Mouse (Mus musculus): ENCODE measurements around the gene Defb45. TPM values are rescaled to one million over a fixed set of nuclear protein-coding genes. Genes with fewer than 3 reads are reported as not detected.
A peak's percentile ranks its signal among the peaks of the same experiment; 100 is the strongest.

The Defb45 gene
- polyA plus RNA-seq, 1 experiment from 2014 or later, result not detected

- Histone ChIP-seq H3K27me3 (peaks cover 47% of the 10 kb centered on the region), H3K27ac (no peak within 1 kb of the TSS)
- peak; percentile 68; the same call in 1 of the 2 replicates for ATAC-seq (ENCODE audit: insufficient number of reproducible peaks, insufficient read depth, low FRiP score, low TSS enrichment)
Observed at GRCm38 (mm10) chr2:152626774-152627591, 27.8 kb upstream of the Defb45 start, which contains the start of gene Rem1. TSS of gene Rem1 (plus strand) at chr2:152626951.

GRCm38 (mm10) chr2:152625256-152625655 is 26.1 kb upstream of the Defb45 start:
- ATAC-seq (ENCODE audit: insufficient number of reproducible peaks, insufficient read depth, low FRiP score, low TSS enrichment), result no peak
- Histone ChIP-seq H3K27me3 (peaks cover 47% of the 10 kb centered on the region), H3K27ac (no peak overlapping the region), H3K9me3 (no peaks in the 10 kb centered on the region), H3K36me3 (no peaks in the 10 kb centered on the region), H3K4me1 (peaks cover 11% of the 10 kb centered on the region; the same call in 1 of the 2 replicates), H3K4me3 (no peak overlapping the region), H3K9ac (no peak overlapping the region), H3K4me2 (replicated peaks) (no peak overlapping the region)
- WGBS, result 11% methylated on average over 1 of the region's 1 CpGs

More at GRCm38 (mm10) chr2:152626774-152627591, 27.8 kb upstream of the Defb45 start, which contains the start of gene Rem1:
- Histone ChIP-seq H3K9me3 (no peaks in the 10 kb centered on the region), H3K9ac (peak within 1 kb of the TSS; percentile 36), H3K4me1 (peaks cover 11% of the 10 kb centered on the region; the same call in 1 of the 2 replicates), H3K4me2 (replicated peaks) (peak within 1 kb of the TSS; percentile 78), H3K4me3 (peak within 1 kb of the TSS; percentile 42), H3K36me3 (no peaks in the 10 kb centered on the region)
- WGBS, result 2% methylated on average over 58 of the region's 59 CpGs

GRCm38 (mm10) chr2:152624566-152624965 is 25.4 kb upstream of the Defb45 start:
- 89% methylated on average over 2 of the region's 2 CpGs for WGBS
- H3K27ac ChIP-seq, result no peak overlapping the region
- no peak for ATAC-seq (ENCODE audit: insufficient number of reproducible peaks, insufficient read depth, low FRiP score, low TSS enrichment)
- H3K36me3 ChIP-seq, result no peaks in the 10 kb centered on the region
- no peaks in the 10 kb centered on the region for H3K9me3 ChIP-seq
- H3K4me1 ChIP-seq, result peaks cover 11% of the 10 kb centered on the region; the same call in 1 of the 2 replicates
- H3K9ac ChIP-seq, result no peak overlapping the region
- no peak overlapping the region for H3K4me3 ChIP-seq
- H3K27me3 ChIP-seq, result peaks cover 46% of the 10 kb centered on the region
- no peak overlapping the region for H3K4me2 ChIP-seq (replicated peaks)

GRCm38 (mm10) chr2:152622953-152623352 is 23.8 kb upstream of the Defb45 start, which contains the start of gene Defb25:
TSS of gene Defb25 (minus strand) at chr2:152623053.
- no peak for ATAC-seq (ENCODE audit: insufficient number of reproducible peaks, insufficient read depth, low FRiP score, low TSS enrichment)
- peaks cover 11% of the 10 kb centered on the region; the same call in 1 of the 2 replicates for H3K4me1 ChIP-seq
- H3K27ac ChIP-seq, result no peak within 1 kb of the TSS
- H3K9ac ChIP-seq, result no peak within 1 kb of the TSS
- no peaks in the 10 kb centered on the region for H3K9me3 ChIP-seq
- WGBS, result 84% methylated on average over 7 of the region's 7 CpGs
- no peak within 1 kb of the TSS for H3K4me2 ChIP-seq (replicated peaks)
- H3K4me3 ChIP-seq, result no peak within 1 kb of the TSS
- H3K27me3 ChIP-seq, result peaks cover 29% of the 10 kb centered on the region
- H3K36me3 ChIP-seq, result no peaks in the 10 kb centered on the region

GRCm38 (mm10) chr2:152622151-152622550 is 23.0 kb upstream of the Defb45 start:
- 86% methylated on average over 13 of the region's 13 CpGs for WGBS

GRCm38 (mm10) chr2:152620367-152621134 is 21.4 kb upstream of the Defb45 start:
- no peak overlapping the region for H3K4me3 ChIP-seq
- ATAC-seq (ENCODE audit: insufficient number of reproducible peaks, insufficient read depth, low FRiP score, low TSS enrichment), result no peak
- no peaks in the 10 kb centered on the region for H3K36me3 ChIP-seq
- H3K27me3 ChIP-seq, result peaks cover 5% of the 10 kb centered on the region; the same call in 1 of the 2 replicates
- H3K9me3 ChIP-seq, result no peaks in the 10 kb centered on the region
- WGBS, result 63% methylated on average over 9 of the region's 9 CpGs
- H3K27ac ChIP-seq, result no peak overlapping the region
- H3K4me1 ChIP-seq, result no peaks in the 10 kb centered on the region
- H3K9ac ChIP-seq, result no peak overlapping the region
- H3K4me2 ChIP-seq (replicated peaks), result no peak overlapping the region

More at GRCm38 (mm10) chr2:152622151-152622550, 23.0 kb upstream of the Defb45 start:
- Histone ChIP-seq H3K27ac (no peak overlapping the region), H3K9ac (no peak overlapping the region), H3K4me1 (peaks cover 8% of the 10 kb centered on the region; the same call in 1 of the 2 replicates), H3K36me3 (no peaks in the 10 kb centered on the region), H3K4me3 (no peak overlapping the region), H3K27me3 (peaks cover 21% of the 10 kb centered on the region), H3K9me3 (no peaks in the 10 kb centered on the region), H3K4me2 (replicated peaks) (no peak overlapping the region)
- no peak for ATAC-seq (ENCODE audit: insufficient number of reproducible peaks, insufficient read depth, low FRiP score, low TSS enrichment)

GRCm38 (mm10) chr2:152617374-152617773 is 18.2 kb upstream of the Defb45 start:
- H3K9ac ChIP-seq, result no peak overlapping the region
- no peak overlapping the region for H3K4me2 ChIP-seq (replicated peaks)
- 58% methylated on average over 5 of the region's 5 CpGs for WGBS
- H3K36me3 ChIP-seq, result no peaks in the 10 kb centered on the region
- H3K27me3 ChIP-seq, result no peaks in the 10 kb centered on the region
- no peaks in the 10 kb centered on the region for H3K4me1 ChIP-seq
- ATAC-seq (ENCODE audit: insufficient number of reproducible peaks, insufficient read depth, low FRiP score, low TSS enrichment), result no peak
- H3K27ac ChIP-seq, result no peak overlapping the region
- H3K4me3 ChIP-seq, result no peak overlapping the region
- H3K9me3 ChIP-seq, result no peaks in the 10 kb centered on the region

GRCm38 (mm10) chr2:152616470-152616869 is 17.3 kb upstream of the Defb45 start:
- no peak overlapping the region for H3K9ac ChIP-seq
- WGBS, result 67% methylated on average over 6 of the region's 6 CpGs
- no peak for ATAC-seq (ENCODE audit: insufficient number of reproducible peaks, insufficient read depth, low FRiP score, low TSS enrichment)

GRCm38 (mm10) chr2:152615563-152615962 is 16.4 kb upstream of the Defb45 start:
- 10% methylated on average over 7 of the region's 7 CpGs for WGBS
- Histone ChIP-seq H3K9me3 (no peaks in the 10 kb centered on the region), H3K4me3 (no peak overlapping the region), H3K36me3 (no peaks in the 10 kb centered on the region), H3K4me2 (replicated peaks) (no peak overlapping the region), H3K27me3 (no peaks in the 10 kb centered on the region), H3K9ac (no peak overlapping the region), H3K4me1 (no peaks in the 10 kb centered on the region), H3K27ac (no peak overlapping the region)
- no peak for ATAC-seq (ENCODE audit: insufficient number of reproducible peaks, insufficient read depth, low FRiP score, low TSS enrichment)

More at GRCm38 (mm10) chr2:152616470-152616869, 17.3 kb upstream of the Defb45 start:
- Histone ChIP-seq H3K27ac (no peak overlapping the region), H3K27me3 (no peaks in the 10 kb centered on the region), H3K36me3 (no peaks in the 10 kb centered on the region), H3K4me1 (no peaks in the 10 kb centered on the region), H3K4me2 (replicated peaks) (no peak overlapping the region), H3K9me3 (no peaks in the 10 kb centered on the region), H3K4me3 (no peak overlapping the region)

- no peak overlapping the region for H3K9ac ChIP-seq
- no peak overlapping the region for H3K4me3 ChIP-seq
- no peaks in the 10 kb centered on the region for H3K36me3 ChIP-seq
- H3K4me1 ChIP-seq, result no peaks in the 10 kb centered on the region
- H3K9me3 ChIP-seq, result no peaks in the 10 kb centered on the region
- no peak overlapping the region for H3K4me2 ChIP-seq (replicated peaks)
- no peaks in the 10 kb centered on the region; the same call in 1 of the 2 replicates for H3K27me3 ChIP-seq
- no peak for ATAC-seq (ENCODE audit: insufficient number of reproducible peaks, insufficient read depth, low FRiP score, low TSS enrichment)
- H3K27ac ChIP-seq, result no peak overlapping the region
- 26% methylated on average over 8 of the region's 8 CpGs for WGBS
Observed at GRCm38 (mm10) chr2:152612193-152612592, 13.0 kb upstream of the Defb45 start.

- WGBS, result 89% methylated on average over 1 of the region's 1 CpGs
- ATAC-seq (ENCODE audit: insufficient number of reproducible peaks, insufficient read depth, low FRiP score, low TSS enrichment), result no peak
- Histone ChIP-seq H3K4me1 (no peaks in the 10 kb centered on the region), H3K27ac (no peak overlapping the region), H3K4me3 (no peak overlapping the region), H3K9me3 (no peaks in the 10 kb centered on the region), H3K36me3 (no peaks in the 10 kb centered on the region), H3K4me2 (replicated peaks) (no peak overlapping the region), H3K9ac (no peak overlapping the region), H3K27me3 (no peaks in the 10 kb centered on the region; the same call in 1 of the 2 replicates)
Observed at GRCm38 (mm10) chr2:152608719-152609118, 9.5 kb upstream of the Defb45 start.
